Mouse (Mus musculus): ENCODE measurements around the gene Il22ra1. TPM values are rescaled to one million over a fixed set of nuclear protein-coding genes. Genes with fewer than 3 reads are reported as not detected.

Il22ra1 gene
- total RNA-seq, 1 experiment from 2014 or later: not detected

DNA sequence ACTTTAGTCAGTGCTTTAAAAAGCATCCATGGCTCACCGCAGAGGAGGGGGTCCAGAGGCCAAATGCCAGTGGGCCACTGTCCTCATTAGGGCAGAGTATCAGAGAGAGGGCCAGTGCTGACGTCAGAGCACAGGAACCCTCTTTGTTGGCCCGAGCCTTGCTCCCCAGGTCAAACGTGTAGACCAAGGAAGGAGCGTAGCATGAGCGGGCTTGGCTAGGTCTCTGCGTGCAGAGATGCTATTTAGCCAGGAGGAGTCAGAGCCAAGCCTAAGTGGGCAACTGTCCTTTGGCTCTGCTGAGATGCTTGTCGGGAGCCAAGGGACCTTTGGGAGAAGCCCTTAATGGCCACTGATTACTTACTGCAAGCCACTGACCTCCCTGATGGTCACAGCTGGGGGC is 33.1 kb downstream of the Il22ra1 start:
- no peak for ATAC-seq (replicated peaks in 1 of 2; ENCODE audit: insufficient read depth in 1 of 2, low FRiP score in 2 of 2, low TSS enrichment in 1 of 2, low read depth in 1 of 2, poor library complexity in 2 of 2, severe bottlenecking in 2 of 2)

DNA sequence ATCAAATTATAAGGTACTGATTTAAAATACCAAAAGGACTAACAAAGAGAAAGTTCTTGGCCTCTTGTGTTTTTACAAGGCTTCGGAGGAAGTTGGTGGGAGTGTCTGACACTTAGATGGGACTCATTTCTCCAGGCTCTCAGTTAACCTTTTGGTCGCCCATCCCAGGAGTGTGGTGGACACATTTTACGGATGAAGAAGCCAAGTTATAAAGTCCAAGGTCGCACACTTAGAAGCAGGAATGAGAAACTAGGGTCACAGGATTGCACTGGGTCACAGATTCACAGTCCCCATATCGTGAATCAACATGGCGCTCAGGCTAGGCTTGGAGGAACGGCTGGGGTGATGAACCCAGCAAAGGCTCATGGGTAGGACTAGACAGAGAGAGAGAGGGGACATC is 33.6 kb downstream of the Il22ra1 start:
- no peak for ATAC-seq (replicated peaks in 1 of 2; ENCODE audit: insufficient read depth in 1 of 2, low FRiP score in 2 of 2, low TSS enrichment in 1 of 2, low read depth in 1 of 2, poor library complexity in 2 of 2, severe bottlenecking in 2 of 2)

- peak; percentile 73 to 75 for ATAC-seq (replicated peaks in 1 of 2; ENCODE audit: insufficient read depth in 1 of 2, low FRiP score in 2 of 2, low TSS enrichment in 1 of 2, low read depth in 1 of 2, poor library complexity in 2 of 2, severe bottlenecking in 2 of 2)
These were observed 34.4 kb downstream of the Il22ra1 start for GRCm38 (mm10) chr4:135762251-135762906.

- ATAC-seq (replicated peaks in 1 of 2; ENCODE audit: insufficient read depth in 1 of 2, low FRiP score in 2 of 2, low TSS enrichment in 1 of 2, low read depth in 1 of 2, poor library complexity in 2 of 2, severe bottlenecking in 2 of 2): no peak
These were observed 36.7 kb downstream of the Il22ra1 start for GRCm38 (mm10) chr4:135764700-135765099.

DNA sequence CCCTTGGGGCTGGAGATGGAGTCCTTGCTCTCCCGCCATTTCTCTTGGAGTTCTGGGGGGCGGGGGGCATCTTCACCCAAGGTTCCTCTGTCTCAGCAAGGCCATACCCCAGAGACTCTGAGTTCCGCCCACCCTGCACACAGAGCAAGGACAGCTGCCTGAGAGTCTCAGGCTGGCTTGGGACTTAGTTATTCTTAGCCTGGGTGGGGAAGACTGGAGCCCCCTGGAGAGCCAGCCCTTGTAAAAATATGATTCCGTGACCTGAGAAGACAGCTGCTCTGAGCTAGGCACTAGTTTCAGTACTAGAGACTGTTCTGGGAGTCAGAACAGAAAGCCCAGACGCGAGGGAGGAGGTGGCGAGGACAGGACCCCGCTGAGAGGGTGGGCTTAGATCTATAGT is 37.7 kb downstream of the Il22ra1 start:
- ATAC-seq (replicated peaks in 1 of 2; ENCODE audit: insufficient read depth in 1 of 2, low FRiP score in 2 of 2, low TSS enrichment in 1 of 2, low read depth in 1 of 2, poor library complexity in 2 of 2, severe bottlenecking in 2 of 2): no peak

DNA sequence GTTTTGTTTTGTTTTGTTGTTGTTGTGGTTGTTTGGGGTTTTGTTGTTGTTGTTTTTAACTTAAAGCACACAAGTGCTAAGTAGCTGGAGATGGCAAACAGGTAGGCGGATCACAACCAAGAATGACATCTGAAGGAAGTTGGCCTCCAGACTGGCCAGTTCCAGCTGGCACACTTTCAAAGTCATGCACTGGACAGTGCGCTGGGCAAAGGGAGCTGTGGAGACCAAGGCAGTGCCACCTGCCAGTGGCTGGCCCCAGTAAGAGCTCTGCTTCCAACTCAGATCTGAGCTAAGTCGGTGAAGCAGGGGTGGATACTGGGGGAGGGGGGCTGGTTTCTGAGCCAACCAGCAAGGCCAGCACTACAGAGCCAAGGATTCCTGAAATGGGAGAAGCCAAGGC is 39.0 kb downstream of the Il22ra1 start:
- ATAC-seq (replicated peaks in 1 of 2; ENCODE audit: insufficient read depth in 1 of 2, low FRiP score in 2 of 2, low TSS enrichment in 1 of 2, low read depth in 1 of 2, poor library complexity in 2 of 2, severe bottlenecking in 2 of 2): no peak

DNA sequence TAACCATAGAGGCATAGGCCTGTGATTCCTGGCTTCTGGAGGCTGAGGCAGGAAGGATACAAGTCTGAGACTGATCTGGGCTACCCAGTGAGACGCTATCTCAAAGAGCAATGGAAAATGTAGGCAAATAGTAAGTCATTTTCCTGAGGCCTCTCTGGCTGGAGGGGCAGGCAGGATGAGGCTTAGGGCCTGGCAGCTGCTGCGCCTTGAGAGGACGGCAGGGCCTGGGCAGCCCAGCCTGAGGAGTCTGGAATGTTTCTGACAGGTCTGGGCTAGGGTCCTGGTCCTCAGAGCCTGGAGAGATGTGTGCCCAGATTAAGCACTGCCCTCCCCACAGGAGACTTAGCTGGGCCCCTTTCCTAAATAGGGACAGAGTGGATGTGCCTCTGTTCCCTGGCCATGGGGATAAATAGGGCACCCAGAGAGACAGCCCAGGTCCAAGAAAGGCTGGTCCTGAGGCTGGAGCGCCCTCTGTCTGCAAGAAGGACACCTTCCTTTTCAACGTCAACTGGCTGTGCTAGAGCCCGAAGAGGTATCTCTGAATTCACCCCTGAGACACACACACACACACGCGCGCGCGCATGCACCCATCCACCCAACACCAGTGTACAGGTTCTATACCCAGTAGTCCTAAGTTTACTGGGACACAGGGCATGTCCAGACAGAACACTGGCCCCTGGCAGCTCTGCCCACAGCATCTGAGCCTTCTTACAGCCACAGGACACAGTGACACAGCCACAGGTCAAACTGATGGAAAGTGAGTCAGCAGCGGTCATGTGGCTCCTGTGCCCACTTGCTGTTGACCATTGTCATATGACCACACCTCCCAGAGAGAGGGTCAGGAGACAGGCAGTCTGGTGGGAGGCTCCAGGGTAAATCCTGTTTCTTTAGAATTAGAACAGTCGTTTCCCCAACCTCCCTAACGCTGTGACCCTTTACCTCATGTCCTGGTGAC is 40.9 kb downstream of the Il22ra1 start:
- peak; percentile 33 to 48; a peak in 2 of 4 replicates for ATAC-seq (replicated peaks in 1 of 2; ENCODE audit: insufficient read depth in 1 of 2, low FRiP score in 2 of 2, low TSS enrichment in 1 of 2, low read depth in 1 of 2, poor library complexity in 2 of 2, severe bottlenecking in 2 of 2)

DNA sequence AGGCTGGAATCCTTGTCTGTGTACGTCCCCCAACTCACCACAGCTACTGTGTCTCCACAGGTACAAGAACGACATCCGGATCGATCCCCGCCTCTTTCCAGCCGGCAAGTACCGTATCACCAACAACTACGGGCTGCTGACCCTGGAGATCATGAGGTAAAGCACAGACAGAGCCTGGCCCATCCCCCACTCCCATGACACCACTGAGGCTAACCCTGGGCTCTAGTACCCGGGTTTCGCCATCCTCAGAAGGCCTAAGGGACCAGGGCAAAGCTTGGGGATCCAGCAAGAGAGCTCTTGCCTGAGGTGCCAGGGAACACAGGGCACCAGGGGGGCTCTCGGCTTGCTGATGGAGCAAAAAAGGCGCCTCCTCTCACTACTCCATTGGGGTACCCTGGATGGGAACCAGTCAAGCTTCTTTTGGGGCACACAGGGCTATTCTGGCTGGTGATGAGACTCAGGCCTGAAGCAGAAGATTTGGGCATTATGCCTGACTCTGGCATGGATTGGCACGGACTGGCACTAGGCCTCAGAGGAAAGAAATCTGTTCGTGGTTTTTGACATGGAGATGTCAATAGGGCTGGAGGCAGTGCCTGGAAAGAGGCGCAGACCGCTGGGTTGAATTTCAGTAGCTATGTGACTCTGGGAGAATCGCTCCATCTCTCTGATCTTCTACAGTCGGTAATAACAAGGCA is 42.8 kb downstream of the Il22ra1 start:
- ATAC-seq (replicated peaks in 1 of 2; ENCODE audit: insufficient read depth in 1 of 2, low FRiP score in 2 of 2, low TSS enrichment in 1 of 2, low read depth in 1 of 2, poor library complexity in 2 of 2, severe bottlenecking in 2 of 2): no peak

GRCm38 (mm10) chr4:135771592-135771991 is 43.6 kb downstream of the Il22ra1 start:
- no peak for ATAC-seq (replicated peaks in 1 of 2; ENCODE audit: insufficient read depth in 1 of 2, low FRiP score in 2 of 2, low TSS enrichment in 1 of 2, low read depth in 1 of 2, poor library complexity in 2 of 2, severe bottlenecking in 2 of 2)

- no peak for ATAC-seq (replicated peaks in 1 of 2; ENCODE audit: insufficient read depth in 1 of 2, low FRiP score in 2 of 2, low TSS enrichment in 1 of 2, low read depth in 1 of 2, poor library complexity in 2 of 2, severe bottlenecking in 2 of 2)
These were observed 44.7 kb downstream of the Il22ra1 start for GRCm38 (mm10) chr4:135772671-135773070.

DNA sequence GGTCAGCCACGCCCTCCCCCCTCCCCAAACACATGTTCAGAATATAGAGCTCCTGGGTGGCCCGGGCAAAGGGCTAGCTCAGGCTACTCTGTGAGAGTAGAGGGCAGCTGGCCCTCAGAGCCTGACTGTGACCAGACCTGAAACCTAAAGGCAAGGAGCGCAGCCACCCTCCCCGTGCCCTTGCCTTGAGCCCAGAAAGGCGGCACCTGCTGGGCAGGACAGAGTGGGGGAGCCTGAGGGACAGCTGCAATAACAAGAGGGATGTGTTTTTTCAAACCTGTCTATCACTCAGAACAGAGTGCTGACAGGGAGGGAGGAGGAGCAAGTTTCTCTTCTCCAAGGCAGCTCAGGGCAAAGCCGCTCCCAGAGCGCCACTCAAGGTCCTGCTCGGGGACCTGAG is 46.5 kb downstream of the Il22ra1 start:
- ATAC-seq (replicated peaks in 1 of 2; ENCODE audit: insufficient read depth in 1 of 2, low FRiP score in 2 of 2, low TSS enrichment in 1 of 2, low read depth in 1 of 2, poor library complexity in 2 of 2, severe bottlenecking in 2 of 2): no peak

DNA sequence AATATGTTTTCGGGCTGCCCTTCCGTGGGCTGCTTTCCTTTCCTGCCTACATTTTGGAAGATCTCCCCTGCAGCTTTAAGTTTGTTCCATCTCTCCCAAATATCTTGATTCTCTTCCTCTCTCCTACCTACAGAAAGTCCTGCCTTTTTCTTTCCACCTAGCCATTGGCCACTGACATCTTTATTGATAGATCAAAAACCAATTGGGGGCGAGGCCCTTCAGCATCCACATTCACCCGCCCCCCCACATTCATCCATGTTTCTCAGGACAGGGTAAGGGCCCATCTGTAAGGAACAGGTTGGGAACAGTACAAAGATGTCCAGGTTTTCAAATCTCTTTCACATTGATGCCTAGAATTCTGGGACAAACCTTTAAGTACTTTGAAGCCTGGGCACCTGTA is 48.9 kb downstream of the Il22ra1 start:
- no peak for ATAC-seq (replicated peaks in 1 of 2; ENCODE audit: insufficient read depth in 1 of 2, low FRiP score in 2 of 2, low TSS enrichment in 1 of 2, low read depth in 1 of 2, poor library complexity in 2 of 2, severe bottlenecking in 2 of 2)

DNA sequence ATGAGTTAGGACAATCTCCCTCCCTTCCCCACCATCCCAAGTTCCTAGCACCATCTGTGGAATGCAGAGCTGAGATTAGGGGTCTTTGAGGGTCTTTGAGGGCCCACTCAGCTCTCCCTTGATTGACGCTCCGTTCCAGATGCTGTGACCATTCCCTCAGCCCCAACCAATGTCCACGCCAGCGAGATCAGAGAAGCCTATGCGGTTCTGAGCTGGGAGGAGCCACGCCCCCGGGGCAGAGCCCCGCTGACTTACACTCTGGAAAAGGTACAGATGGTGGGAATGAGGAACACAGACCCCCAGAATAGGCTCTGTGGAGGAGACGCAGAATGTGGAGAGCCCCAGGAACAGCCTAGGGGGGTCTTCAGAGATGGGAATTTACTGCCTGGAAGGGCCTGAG is 51.7 kb downstream of the Il22ra1 start:
- no peak for ATAC-seq (replicated peaks in 1 of 2; ENCODE audit: insufficient read depth in 1 of 2, low FRiP score in 2 of 2, low TSS enrichment in 1 of 2, low read depth in 1 of 2, poor library complexity in 2 of 2, severe bottlenecking in 2 of 2)

DNA sequence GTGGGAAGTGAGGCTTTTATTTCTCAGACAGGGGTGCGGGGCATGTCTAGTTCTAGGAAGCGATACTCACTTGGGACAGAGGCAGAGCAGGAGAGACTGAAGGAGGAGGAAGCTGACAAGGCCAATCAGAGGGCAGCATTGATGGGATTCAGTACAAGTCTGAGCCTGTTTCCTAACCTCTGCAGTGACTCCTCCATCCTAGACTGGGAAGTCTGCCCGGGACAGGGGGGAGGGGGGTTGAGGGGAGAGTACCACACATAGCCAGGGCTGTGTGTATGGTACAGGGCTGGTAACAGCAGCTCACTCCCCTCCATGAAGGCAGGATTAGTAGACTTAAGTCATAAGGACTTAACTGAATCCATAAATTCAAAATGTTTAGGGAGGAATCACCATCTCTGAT is 52.3 kb downstream of the Il22ra1 start:
- no peak for ATAC-seq (replicated peaks in 1 of 2; ENCODE audit: insufficient read depth in 1 of 2, low FRiP score in 2 of 2, low TSS enrichment in 1 of 2, low read depth in 1 of 2, poor library complexity in 2 of 2, severe bottlenecking in 2 of 2)

DNA sequence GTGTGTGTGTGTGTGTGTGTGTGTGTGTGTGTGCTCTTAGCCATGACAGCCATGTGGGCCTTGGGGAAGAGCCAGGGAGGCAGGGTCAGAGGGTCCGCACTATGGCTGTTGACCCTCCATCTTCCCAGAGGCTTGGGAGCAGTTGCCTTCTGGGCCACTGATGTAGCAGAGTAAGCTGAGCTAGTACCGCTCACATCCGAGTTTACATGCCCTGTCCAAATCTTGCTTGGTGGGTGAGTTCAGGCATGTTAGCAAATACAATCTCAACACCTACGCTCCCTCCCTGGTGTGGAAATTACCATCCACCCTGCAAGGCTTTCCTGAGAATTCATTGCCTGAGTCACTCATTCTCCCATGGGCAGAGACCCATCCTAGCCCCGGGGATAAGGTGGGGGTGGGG is 53.3 kb downstream of the Il22ra1 start:
- no peak for ATAC-seq (replicated peaks in 1 of 2; ENCODE audit: insufficient read depth in 1 of 2, low FRiP score in 2 of 2, low TSS enrichment in 1 of 2, low read depth in 1 of 2, poor library complexity in 2 of 2, severe bottlenecking in 2 of 2)

DNA sequence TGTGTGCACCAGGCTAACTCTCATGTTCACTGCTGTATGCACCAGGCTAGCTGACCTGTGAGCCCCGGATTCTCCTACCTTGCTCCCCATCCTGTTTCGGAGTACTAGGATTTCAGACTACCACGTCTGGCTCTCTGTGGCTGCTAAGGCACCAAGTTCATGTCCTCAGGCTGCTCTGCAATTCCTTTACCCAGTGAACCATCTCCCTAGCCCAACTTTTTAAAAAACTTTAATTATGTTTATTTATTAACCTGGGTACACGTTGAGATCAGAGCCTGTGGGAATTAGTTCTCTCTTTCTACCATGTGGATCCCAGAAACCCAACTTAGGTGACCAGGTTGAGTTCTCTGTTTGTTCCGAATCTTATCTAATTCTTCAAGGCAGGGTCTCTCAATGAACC is 58.6 kb downstream of the Il22ra1 start:
- ATAC-seq (replicated peaks in 1 of 2; ENCODE audit: insufficient read depth in 1 of 2, low FRiP score in 2 of 2, low TSS enrichment in 1 of 2, low read depth in 1 of 2, poor library complexity in 2 of 2, severe bottlenecking in 2 of 2): no peak

GRCm38 (mm10) chr4:135787271-135787670 is 59.3 kb downstream of the Il22ra1 start:
- no peak for ATAC-seq (replicated peaks in 1 of 2; ENCODE audit: insufficient read depth in 1 of 2, low FRiP score in 2 of 2, low TSS enrichment in 1 of 2, low read depth in 1 of 2, poor library complexity in 2 of 2, severe bottlenecking in 2 of 2)

- ATAC-seq (replicated peaks in 1 of 2; ENCODE audit: insufficient read depth in 1 of 2, low FRiP score in 2 of 2, low TSS enrichment in 1 of 2, low read depth in 1 of 2, poor library complexity in 2 of 2, severe bottlenecking in 2 of 2): no peak
These were observed 61.2 kb downstream of the Il22ra1 start for GRCm38 (mm10) chr4:135789135-135789534.
